Mouse (Mus musculus): ENCODE measurements around the gene Myocos.

DNA sequence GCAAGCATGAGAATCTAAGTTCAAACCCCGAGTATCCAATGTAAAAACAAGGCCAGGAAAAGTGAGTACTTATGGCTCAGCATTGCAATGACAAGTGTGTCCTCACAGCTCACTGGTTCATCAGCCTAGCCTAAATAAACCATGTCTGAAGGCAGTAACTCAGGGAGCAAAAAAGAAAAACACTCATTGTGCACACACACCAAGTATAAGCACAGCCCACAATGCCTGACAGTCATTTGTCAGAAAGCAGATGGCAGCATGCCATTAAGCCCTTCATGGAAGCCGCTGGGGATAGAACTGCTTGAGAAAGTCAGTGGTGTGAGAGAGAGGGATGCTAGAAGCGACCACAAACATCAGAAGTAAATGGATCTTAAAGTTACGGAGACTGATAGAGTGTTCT, 56.7 kb downstream of the Myocos start:
- TF ChIP-seq CTCF (IDR thresholded peaks at IDR 0.05; ENCODE audit: low read depth): no peak
- no peak for TF ChIP-seq EP300 (IDR thresholded peaks at IDR 0.05; ENCODE audit: low read depth)

All from liver, embryonic 14.5 days (tissue).